Mouse (Mus musculus): ENCODE data around the gene Fmo6. TPM values are rescaled to one million over a fixed set of nuclear protein-coding genes. Genes with fewer than 3 reads are reported as not detected.

The Fmo6 gene
- polyA plus RNA-seq (2017; shearing (Covaris generic)) = not detected

GRCm38 (mm10) chr1:162937415-162937814 lies at the start of gene Fmo6:
Gene Fmo6 (minus strand): TSS chr1:162937515.
- ATAC-seq = no peak

GRCm38 (mm10) chr1:162986777-162987176 lies 49.5 kb upstream of the Fmo6 start:
- no peak for ATAC-seq

- no peak for ATAC-seq
Observed at GRCm38 (mm10) chr1:162986121-162986748, 48.9 kb upstream of the Fmo6 start.

GRCm38 (mm10) chr1:162984428-162984827 lies 47.1 kb upstream of the Fmo6 start, which contains the start of gene Fmo3:
Gene Fmo3 (minus strand): TSS chr1:162984528.
- no peak for ATAC-seq

GRCm38 (mm10) chr1:162963556-162963955 lies 26.2 kb upstream of the Fmo6 start:
- ATAC-seq = no peak

- no peak for ATAC-seq
Observed at GRCm38 (mm10) chr1:162957422-162957821, 20.1 kb upstream of the Fmo6 start.

- ATAC-seq = no peak
Observed at GRCm38 (mm10) chr1:162953079-162953478, 15.8 kb upstream of the Fmo6 start.

- ATAC-seq = no peak
Observed at GRCm38 (mm10) chr1:162949763-162950162, 12.4 kb upstream of the Fmo6 start.

- ATAC-seq = no peak
Observed at GRCm38 (mm10) chr1:162947934-162948333, 10.6 kb upstream of the Fmo6 start.

GRCm38 (mm10) chr1:162946837-162947558 lies 9.7 kb upstream of the Fmo6 start:
- no peak for ATAC-seq

GRCm38 (mm10) chr1:162943700-162944099 lies 6.4 kb upstream of the Fmo6 start:
- ATAC-seq = no peak

- no peak for ATAC-seq
Observed at GRCm38 (mm10) chr1:162938696-162939351, 1.5 kb upstream of the Fmo6 start.

- no peak for ATAC-seq
Observed at GRCm38 (mm10) chr1:162937970-162938695, 818 bp upstream of the Fmo6 start.

GRCm38 (mm10) chr1:162934374-162935012 lies 2.8 kb downstream of the Fmo6 start:
- ATAC-seq = no peak

- no peak for ATAC-seq
Observed at GRCm38 (mm10) chr1:162932386-162932785, 4.9 kb downstream of the Fmo6 start.

- no peak for ATAC-seq
Observed at GRCm38 (mm10) chr1:162931880-162932279, 5.4 kb downstream of the Fmo6 start.

GRCm38 (mm10) chr1:162931310-162931875 lies 5.9 kb downstream of the Fmo6 start:
- ATAC-seq = no peak

GRCm38 (mm10) chr1:162930631-162931030 lies 6.7 kb downstream of the Fmo6 start:
- ATAC-seq = no peak

- ATAC-seq = no peak
Observed at GRCm38 (mm10) chr1:162929146-162929545, 8.2 kb downstream of the Fmo6 start.

GRCm38 (mm10) chr1:162925121-162925520 lies 12.2 kb downstream of the Fmo6 start:
- ATAC-seq = no peak

GRCm38 (mm10) chr1:162916661-162917060 lies 20.7 kb downstream of the Fmo6 start:
- ATAC-seq = no peak

GRCm38 (mm10) chr1:162914932-162915556 lies 22.3 kb downstream of the Fmo6 start:
- ATAC-seq = no peak
